Mouse (Mus musculus): ENCODE measurements around the gene Sinhcaf. TPM values are rescaled to one million over a fixed set of nuclear protein-coding genes. Genes with fewer than 3 reads are reported as not detected.
"Not testable (repeated sequence)": the region's sequence is repeated elsewhere in the genome, so short reads cannot be mapped to it uniquely, and the experiment has no call there.

The Sinhcaf gene
- polyA plus RNA-seq (2015; fragmentation: Nextera tagmentation; extraction: Ambion mirVana), result 27.0 and 32.8 TPM in 2 replicates

DNA sequence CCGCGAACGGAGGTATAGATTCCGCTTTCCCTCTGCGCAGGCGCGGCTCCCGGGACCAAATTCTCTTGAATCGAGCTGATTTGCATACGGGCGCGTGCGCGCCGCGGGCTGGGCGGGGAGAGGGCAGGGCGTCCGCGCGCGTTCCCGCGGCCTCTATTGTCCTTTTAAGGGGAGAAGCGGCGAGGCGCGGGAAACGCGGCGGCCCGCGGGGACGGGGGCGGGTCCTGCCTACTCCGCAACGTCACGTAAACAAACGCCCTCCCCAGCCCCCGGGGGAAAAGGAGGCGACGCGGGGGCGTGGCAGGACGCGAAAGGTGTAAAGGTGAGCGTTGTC lies at the start of gene Sinhcaf:
Gene Sinhcaf (minus strand): TSS at position 59 of the 334 bp plus-strand sequence.
- peak; percentile 98 for DNase-seq
- peak; percentile 85 for ATAC-seq (ENCODE audit: low read depth)
- Histone ChIP-seq H3K9me3 (replicated peaks) (no peaks in the 10 kb centered on the region), H3K36me3 (peaks cover 10% of the 10 kb centered on the region; the same call in 1 of the 2 replicates), H3K4me2 (peak within 1 kb of the TSS; percentile 98), H3K9ac (peak within 1 kb of the TSS; percentile 93), H3K27ac (peak within 1 kb of the TSS; percentile 86), H3K4me3 (replicated peaks) (peak within 1 kb of the TSS; percentile 90), H3K4me1 (replicated peaks) (peaks cover 38% of the 10 kb centered on the region), H3K27me3 (no peaks in the 10 kb centered on the region)
- WGBS (ENCODE audit: insufficient replicate concordance), result under 1% methylated on average over 47 of the region's 47 CpGs

- Histone ChIP-seq H3K36me3 (no peaks in the 10 kb centered on the region), H3K4me2 (no peak overlapping the region), H3K9me3 (replicated peaks) (no peaks in the 10 kb centered on the region), H3K4me3 (replicated peaks) (no peak overlapping the region), H3K9ac (no peak overlapping the region), H3K4me1 (replicated peaks) (no peaks in the 10 kb centered on the region), H3K27ac (no peak overlapping the region), H3K27me3 (no peaks in the 10 kb centered on the region)
- ATAC-seq (ENCODE audit: low read depth) (peak; percentile 27; the same call in 1 of the 2 replicates), DNase-seq (no peak)
- WGBS (ENCODE audit: insufficient replicate concordance), result 46% methylated on average over 5 of the region's 5 CpGs
Observed at GRCm38 (mm10) chr6:148994327-148994999, 48.2 kb upstream of the Sinhcaf start.

- no peak overlapping the region for H3K4me2 ChIP-seq
- no peaks in the 10 kb centered on the region for H3K27me3 ChIP-seq
- DNase-seq, result no peak
- no peak for ATAC-seq (ENCODE audit: low read depth)
- WGBS (ENCODE audit: insufficient replicate concordance), result 32% methylated on average over 9 of the region's 9 CpGs
- no peaks in the 10 kb centered on the region for H3K36me3 ChIP-seq
- H3K9ac ChIP-seq, result no peak overlapping the region
- no peaks in the 10 kb centered on the region for H3K4me1 ChIP-seq (replicated peaks)
- H3K9me3 ChIP-seq (replicated peaks), result no peaks in the 10 kb centered on the region
- H3K27ac ChIP-seq, result no peak overlapping the region
- H3K4me3 ChIP-seq (replicated peaks), result no peak overlapping the region
Observed at GRCm38 (mm10) chr6:148993117-148994077, 47.1 kb upstream of the Sinhcaf start.

- Histone ChIP-seq H3K4me3 (replicated peaks) (no peak overlapping the region), H3K9me3 (replicated peaks) (no peaks in the 10 kb centered on the region), H3K36me3 (no peaks in the 10 kb centered on the region), H3K9ac (no peak overlapping the region), H3K27me3 (no peaks in the 10 kb centered on the region), H3K4me1 (replicated peaks) (no peaks in the 10 kb centered on the region), H3K27ac (no peak overlapping the region), H3K4me2 (no peak overlapping the region)
- WGBS (ENCODE audit: insufficient replicate concordance), result 65% methylated on average over 4 of the region's 4 CpGs
- DNase-seq (no peak), ATAC-seq (ENCODE audit: low read depth) (no peak)
Observed at GRCm38 (mm10) chr6:148992373-148993116, 46.3 kb upstream of the Sinhcaf start.

GRCm38 (mm10) chr6:148991660-148992372 lies 45.5 kb upstream of the Sinhcaf start:
- no peak for ATAC-seq (ENCODE audit: low read depth)
- no peak overlapping the region for H3K4me2 ChIP-seq
- no peaks in the 10 kb centered on the region for H3K27me3 ChIP-seq
- no peaks in the 10 kb centered on the region for H3K4me1 ChIP-seq (replicated peaks)
- no peaks in the 10 kb centered on the region for H3K9me3 ChIP-seq (replicated peaks)
- no peak overlapping the region for H3K27ac ChIP-seq
- no peak overlapping the region for H3K9ac ChIP-seq
- no peak overlapping the region for H3K4me3 ChIP-seq (replicated peaks)
- DNase-seq, result no peak
- 59% methylated on average over 6 of the region's 6 CpGs for WGBS (ENCODE audit: insufficient replicate concordance)
- H3K36me3 ChIP-seq, result no peaks in the 10 kb centered on the region

GRCm38 (mm10) chr6:148989792-148990491 lies 43.7 kb upstream of the Sinhcaf start:
- 29% methylated on average over 2 of the region's 3 CpGs for WGBS (ENCODE audit: insufficient replicate concordance)
- not testable (repeated sequence) for DNase-seq; H3K9ac ChIP-seq; H3K9me3 ChIP-seq (replicated peaks); H3K27me3 ChIP-seq; H3K36me3 ChIP-seq; H3K27ac ChIP-seq; H3K4me1 ChIP-seq (replicated peaks); H3K4me3 ChIP-seq (replicated peaks); H3K4me2 ChIP-seq; ATAC-seq (ENCODE audit: low read depth)

DNA sequence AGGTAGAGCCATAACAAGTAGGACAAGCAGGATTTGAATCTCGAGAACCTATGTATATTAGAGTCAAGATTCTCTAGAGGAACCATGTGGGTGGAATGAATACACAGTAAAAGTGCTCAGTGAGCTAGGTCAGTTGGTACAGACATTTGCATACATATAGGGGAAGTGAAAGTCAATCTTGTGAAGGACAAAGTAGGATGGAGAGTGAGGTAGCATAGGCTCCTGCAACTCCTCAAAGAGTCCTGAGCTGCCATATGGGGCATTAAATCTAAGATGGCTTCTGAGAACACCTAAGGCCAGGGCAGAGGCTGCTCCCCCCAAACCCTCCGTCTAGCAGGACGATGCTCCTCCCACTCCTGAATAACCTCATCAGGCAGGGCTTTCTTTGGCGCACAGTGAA lies 39.7 kb upstream of the Sinhcaf start:
- Histone ChIP-seq H3K4me1 (replicated peaks) (no peaks in the 10 kb centered on the region), H3K27me3 (no peaks in the 10 kb centered on the region), H3K9me3 (replicated peaks) (no peaks in the 10 kb centered on the region), H3K36me3 (no peaks in the 10 kb centered on the region), H3K4me3 (replicated peaks) (no peak overlapping the region), H3K4me2 (no peak overlapping the region), H3K27ac (no peak overlapping the region), H3K9ac (no peak overlapping the region)
- 64% methylated on average over 4 of the region's 4 CpGs for WGBS (ENCODE audit: insufficient replicate concordance)
- DNase-seq, result no peak
- no peak for ATAC-seq (ENCODE audit: low read depth)

DNA sequence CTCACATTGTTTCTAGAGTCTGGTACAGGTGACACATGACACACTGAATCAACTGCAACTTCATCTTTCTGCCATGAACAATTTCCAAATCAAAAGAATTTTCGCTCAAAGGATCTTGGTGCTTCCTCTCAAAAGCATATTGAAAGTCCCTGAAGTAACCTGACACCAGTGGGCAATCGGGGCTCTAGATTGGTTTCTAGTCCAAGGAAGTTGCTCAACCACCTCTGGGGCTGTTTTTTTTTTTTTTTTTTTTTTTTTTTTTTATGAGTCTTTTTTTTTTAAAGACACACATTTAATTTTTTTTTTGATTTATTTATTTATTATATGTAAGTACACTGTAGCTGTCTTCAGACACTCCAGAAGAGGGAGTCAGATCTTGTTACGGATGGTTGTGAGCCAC lies 34.2 kb upstream of the Sinhcaf start:
- H3K4me2 ChIP-seq, result no peak overlapping the region
- H3K36me3 ChIP-seq, result no peaks in the 10 kb centered on the region
- H3K27ac ChIP-seq, result no peak overlapping the region
- no peak for DNase-seq
- no peaks in the 10 kb centered on the region for H3K9me3 ChIP-seq (replicated peaks)
- no peaks in the 10 kb centered on the region for H3K27me3 ChIP-seq
- H3K4me1 ChIP-seq (replicated peaks), result no peaks in the 10 kb centered on the region
- H3K9ac ChIP-seq, result no peak overlapping the region
- WGBS (ENCODE audit: insufficient replicate concordance), result 46% methylated on average over 3 of the region's 3 CpGs
- H3K4me3 ChIP-seq (replicated peaks), result no peak overlapping the region
- no peak for ATAC-seq (ENCODE audit: low read depth)

- Histone ChIP-seq H3K9ac (no peak overlapping the region), H3K4me3 (replicated peaks) (no peak overlapping the region), H3K36me3 (no peaks in the 10 kb centered on the region), H3K27ac (no peak overlapping the region), H3K4me1 (replicated peaks) (peaks cover 9% of the 10 kb centered on the region), H3K27me3 (no peaks in the 10 kb centered on the region), H3K9me3 (replicated peaks) (no peaks in the 10 kb centered on the region), H3K4me2 (no peak overlapping the region)
- ATAC-seq (ENCODE audit: low read depth) (no peak; the same call in 1 of the 2 replicates), DNase-seq (no peak)
- 52% methylated on average over 3 of the region's 3 CpGs for WGBS (ENCODE audit: insufficient replicate concordance)
Observed at GRCm38 (mm10) chr6:148975096-148975495, 28.8 kb upstream of the Sinhcaf start.

DNA sequence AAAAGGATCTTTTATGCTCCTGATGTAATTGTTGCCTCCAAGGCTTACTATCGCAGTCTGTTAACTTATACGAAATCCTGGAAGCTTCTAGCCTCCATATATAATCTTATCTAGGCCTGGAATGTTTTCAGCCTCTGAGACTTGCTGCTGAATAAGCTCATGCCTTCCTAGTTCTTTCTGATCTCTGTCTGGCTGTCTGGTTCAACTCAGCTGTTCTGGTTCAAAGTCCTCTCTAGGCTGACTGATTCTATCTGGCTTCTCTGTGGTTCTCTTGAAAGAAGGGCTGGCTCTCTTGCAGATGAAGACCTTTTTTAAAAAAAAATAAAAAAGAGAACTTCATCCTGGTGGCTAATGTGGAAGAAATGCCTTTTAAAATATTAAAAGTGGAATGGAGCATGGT lies 26.6 kb upstream of the Sinhcaf start:
- Histone ChIP-seq H3K36me3 (no peaks in the 10 kb centered on the region), H3K4me1 (replicated peaks) (peaks cover 9% of the 10 kb centered on the region), H3K27me3 (no peaks in the 10 kb centered on the region), H3K27ac (no peak overlapping the region), H3K4me3 (replicated peaks) (no peak overlapping the region), H3K9me3 (replicated peaks) (no peaks in the 10 kb centered on the region), H3K9ac (no peak overlapping the region), H3K4me2 (no peak overlapping the region)
- ATAC-seq (ENCODE audit: low read depth) (no peak), DNase-seq (no peak)
- WGBS (ENCODE audit: insufficient replicate concordance), result 49% methylated on average over 2 of the region's 2 CpGs

Data from liver, embryonic 13.5 days (tissue).